Mouse (Mus musculus): ENCODE results near the gene Ap1s3.
A peak's percentile ranks its signal among the peaks of the same experiment; 100 is the strongest.

Gene Ap1s3

DNA sequence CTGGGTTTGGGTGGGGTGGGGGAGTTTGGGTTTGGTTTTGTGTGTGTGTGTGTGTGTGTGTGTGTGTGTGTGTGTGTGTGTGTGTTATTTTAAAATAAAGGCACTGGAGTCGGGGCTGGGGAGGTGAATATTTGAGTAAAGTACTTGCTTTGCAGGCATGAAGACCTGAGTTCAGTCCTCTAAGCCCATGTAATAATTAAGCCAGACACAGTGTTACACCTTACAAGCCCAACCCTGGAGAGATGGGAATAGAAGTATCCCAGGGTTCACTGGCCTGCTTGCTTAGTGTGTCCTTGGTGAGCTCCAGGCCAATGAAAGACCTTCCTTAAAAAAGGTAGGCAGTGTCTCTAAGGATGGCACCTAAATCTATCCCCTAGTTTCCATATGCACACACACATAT, 80.7 kb downstream of the Ap1s3 start:
- no peak for DNase-seq (ENCODE audit: low spot score)

DNA sequence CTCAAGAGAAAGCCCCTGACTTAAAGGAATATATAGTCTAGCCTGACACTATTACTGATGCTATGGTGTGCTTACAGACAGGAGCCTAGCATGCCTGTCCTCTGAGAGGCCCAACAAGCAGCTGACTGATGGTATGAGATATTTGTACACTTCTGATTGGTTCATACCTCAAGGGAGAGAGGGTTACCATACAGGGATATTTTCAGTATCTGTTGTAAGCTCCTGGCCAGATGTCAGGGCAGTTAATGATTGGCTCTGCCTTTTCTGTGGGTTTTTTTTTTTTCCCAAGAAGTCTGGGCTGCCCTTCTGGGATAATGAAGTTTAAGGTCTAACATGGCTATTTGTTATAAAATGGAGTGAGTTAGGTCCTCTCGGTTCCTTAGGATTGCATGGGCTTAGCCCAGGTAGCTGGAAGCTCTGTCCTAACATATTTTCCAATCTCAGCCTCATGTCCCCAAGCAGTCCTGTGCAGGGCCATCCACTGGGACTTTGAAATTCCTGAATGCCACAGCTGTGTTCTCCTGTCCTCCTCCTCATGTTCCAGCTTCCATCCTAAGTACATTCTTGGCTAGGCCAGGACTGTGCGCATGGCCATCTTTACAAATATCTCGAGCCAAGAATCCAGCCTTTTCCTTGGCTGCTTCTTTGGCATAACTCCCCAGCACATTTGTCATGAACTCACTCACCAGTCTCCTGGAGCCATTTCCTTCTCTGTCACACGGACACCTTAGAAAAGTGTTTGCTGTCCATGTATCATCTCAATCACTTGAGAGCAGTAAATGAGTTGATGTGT, 81.6 kb downstream of the Ap1s3 start:
- no peak for DNase-seq (ENCODE audit: low spot score)

DNA sequence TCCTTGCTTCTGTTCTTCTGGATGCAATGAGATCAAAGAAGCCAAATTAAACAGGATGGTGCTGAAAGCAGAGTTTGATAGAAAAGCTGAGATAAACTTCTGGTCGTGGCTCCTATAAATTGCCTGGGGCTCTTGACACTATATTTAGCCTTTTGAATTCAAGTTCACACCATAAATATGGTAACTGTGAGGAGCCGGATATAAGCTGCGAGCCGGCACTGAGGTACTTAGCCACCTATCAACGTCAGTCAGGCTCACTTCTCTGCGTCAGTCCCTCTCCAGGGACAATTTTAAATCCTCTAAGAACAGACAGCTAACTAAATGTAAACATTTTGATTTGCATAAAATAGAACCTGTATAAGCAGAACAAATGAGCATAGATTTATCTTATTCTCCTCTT, 82.3 kb downstream of the Ap1s3 start:
- DNase-seq (ENCODE audit: low spot score) = no peak

DNA sequence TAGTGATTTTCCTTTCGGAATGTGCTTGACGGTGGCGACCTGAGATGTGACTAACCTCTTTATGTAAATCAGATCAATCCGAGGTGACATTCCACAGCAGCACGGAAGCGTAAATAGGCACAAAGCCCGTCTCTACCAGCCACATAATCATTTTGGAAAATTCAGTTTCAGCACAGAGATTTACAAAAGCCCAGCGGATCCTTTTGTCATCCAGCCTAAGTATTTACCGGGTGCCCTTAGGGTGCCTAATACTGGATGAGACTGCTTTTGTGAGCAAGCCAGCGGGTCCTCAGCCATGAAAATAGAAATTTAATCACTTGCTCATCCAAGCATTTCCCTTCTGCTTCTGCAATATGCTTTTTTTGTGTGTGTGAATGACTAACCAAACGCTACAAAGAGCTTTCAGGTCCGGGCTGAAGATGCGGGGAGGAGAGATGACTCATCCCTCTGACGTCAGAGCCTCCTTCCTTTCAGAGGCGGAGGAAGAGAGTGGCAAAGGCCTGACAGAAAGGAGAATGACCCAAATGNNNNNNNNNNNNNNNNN, 90.6 kb downstream of the Ap1s3 start:
- DNase-seq (ENCODE audit: low spot score) = peak; percentile 25

GRCm38 (mm10) chr1:79577357-79577756, 94.4 kb downstream of the Ap1s3 start:
- DNase-seq (ENCODE audit: low spot score) = no peak

DNA sequence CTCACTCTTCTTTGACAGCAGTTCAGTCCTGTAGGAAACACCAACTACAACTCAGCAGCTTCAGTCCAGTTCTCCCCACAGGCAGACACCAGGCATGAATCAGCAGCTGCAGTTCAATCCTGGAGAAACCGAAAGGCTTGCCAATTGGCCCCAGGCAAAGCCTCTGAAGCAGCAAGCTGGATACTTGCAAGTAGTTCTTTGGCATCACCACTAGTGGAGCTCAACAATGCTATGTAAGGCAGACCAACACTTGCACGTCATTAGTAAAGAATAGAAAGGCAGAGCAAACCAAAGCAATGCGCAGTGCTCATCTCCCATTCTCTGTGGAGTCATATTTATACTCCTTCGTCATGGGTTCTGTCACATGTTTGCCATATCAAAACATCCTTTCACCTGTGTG, 99.9 kb downstream of the Ap1s3 start:
- DNase-seq (ENCODE audit: low spot score) = no peak

- no peak for DNase-seq (ENCODE audit: low spot score)
These were observed 100.6 kb downstream of the Ap1s3 start for GRCm38 (mm10) chr1:79571126-79571525.

- DNase-seq (ENCODE audit: low spot score) = no peak
These were observed 110.6 kb downstream of the Ap1s3 start for GRCm38 (mm10) chr1:79561186-79561585.
